In genomic region chr12:4071671-4072070, GRCm38 (mm10) we compare ENCODE assay signal across 21 mouse cellular contexts. TPM values are rescaled to one million over a fixed set of nuclear protein-coding genes. Genes with fewer than 3 reads are reported as not detected.
DNase-seq lines count a peak whose midpoint lies in the region; ATAC-seq and TF ChIP-seq lines count a peak whose summit lies in the region.
"Had no signal": no experiment of that assay in that cellular context is flagged by ENCODE, and none has a peak within 500 bp of the region (broad histone marks: within the 10 kb centered on the region; RNA-seq: fewer than 3 reads in every experiment).

No protein-coding gene starts in this region.

- DNase-seq in cerebellum, adult 8-10 months, result no peak
- peak; percentile 55 to 61 for DNase-seq in cerebellum, postnatal 14 days
- DNase-seq in cerebellum, postnatal 4 days (ENCODE audit: low spot score in 2 of 2), result no peak
- DNase-seq in heart, adult 11 months, result peak; percentile 84
- no peak for DNase-seq in heart, adult 2 months
- DNase-seq in right cerebral cortex, postnatal 10 days (ENCODE audit: low spot score in 2 of 2), result no peak
- DNase-seq: adrenal gland, postnatal 36 days; forebrain, postnatal 0 days; gastrocnemius, postnatal 10 days; heart, adult 18-20 months; heart, postnatal 14 days; kidney, adult 11 months; kidney, adult 9 months had no signal

- H3K79me2 ChIP-seq in heart, adult 2 months (replicated peaks; ENCODE audit: control insufficient read depth, insufficient read depth, low read length), result no peaks in the 10 kb centered on the region

- 79% methylated on average over 9 of the region's 9 CpGs for WGBS in heart, adult 2 months

- TF ChIP-seq CTCF in heart, adult 2 months (IDR thresholded peaks at IDR 0.05), result no peak

- H3K4me1 ChIP-seq in heart, adult 2 months (ENCODE audit: control insufficient read depth, insufficient read depth, low read length), result no peaks in the 10 kb centered on the region
- H3K4me1 ChIP-seq: forebrain, embryonic 13.5 days; hindbrain, embryonic 13.5 days had no signal

- no peak for TF ChIP-seq POLR2A in heart, adult 2 months (IDR thresholded peaks at IDR 0.05; ENCODE audit: insufficient read depth, low read depth, low read length)

- ATAC-seq in cerebellum, adult (ENCODE audit: insufficient number of reproducible peaks, low FRiP score, low TSS enrichment), result peak; percentile 15; the same call in 1 of the 2 replicates
- ATAC-seq: activated CD4-positive, CD25-positive, alpha-beta regulatory T cell, adult 4 months; forebrain, embryonic 13.5 days; forebrain, postnatal 0 days; hindbrain, postnatal 0 days; Patski had no signal

- no peaks in the 10 kb centered on the region for H3K36me3 ChIP-seq in heart, adult 2 months (ENCODE audit: control insufficient read depth, insufficient read depth, low read length)
- H3K36me3 ChIP-seq: embryonic facial prominence, embryonic 10.5 days; heart, embryonic 15.5 days; hindbrain, embryonic 13.5 days had no signal

- H3K27ac ChIP-seq in heart, adult 2 months, result no peak overlapping the region
- H3K27ac ChIP-seq: embryonic facial prominence, embryonic 10.5 days; forebrain, embryonic 13.5 days; heart, embryonic 15.5 days; hindbrain, embryonic 13.5 days; hindbrain, postnatal 0 days had no signal

- peaks cover 2% of the 10 kb centered on the region; the same call in 1 of the 2 replicates for H3K27me3 ChIP-seq in heart, adult 2 months (ENCODE audit: control insufficient read depth, insufficient read depth, low read length)
- H3K27me3 ChIP-seq: forebrain, embryonic 13.5 days; hindbrain, embryonic 13.5 days had no signal

- TF ChIP-seq EP300 in heart, adult 2 months (IDR thresholded peaks at IDR 0.05; ENCODE audit: insufficient read depth, low read depth, low read length), result no peak

- intact Hi-C loops in heart, adult 2 months (cut with DNase I), result no loop called here

- H3K9ac ChIP-seq in heart, adult 2 months (ENCODE audit: low read depth, low read length), result no peak overlapping the region
- H3K9ac ChIP-seq: forebrain, embryonic 13.5 days; forebrain, postnatal 0 days; heart, embryonic 15.5 days; hindbrain, embryonic 13.5 days had no signal

- H3K4me3 ChIP-seq in heart, adult 2 months, result no peak overlapping the region
- H3K4me3 ChIP-seq: embryonic facial prominence, embryonic 10.5 days; forebrain, embryonic 13.5 days; heart, embryonic 15.5 days; hindbrain, embryonic 13.5 days had no signal

RNA-seq across cellular contexts. Expression of gene Dnajc27, which starts 10.7 kb away (rescaled TPM):
- total RNA-seq in heart, adult 2 months (2021), result 1 to 10 TPM; 8.3 to 9.7 TPM
- polyA plus RNA-seq in heart, adult 2 months (2012; rRNA removed), result 7.0 and 14.0 TPM in 2 replicates

RNA-seq across cellular contexts. Expression of gene Efr3b, which starts 33.0 kb away (rescaled TPM):
- 1 to 10 TPM; 5.3 to 6.4 TPM for total RNA-seq in heart, adult 2 months (2021)
- 9.9 and 11.1 TPM in 2 replicates for polyA plus RNA-seq in heart, adult 2 months (2012; rRNA removed)

Comparison
In these comparisons a context has a peak if more than half of its experiments do, and no peak if none do; other contexts are left out.
1. DNase-seq: peak in cerebellum, postnatal 14 days (2 of 2) and heart, adult 11 months (single experiment); none in cerebellum, adult 8-10 months (single experiment), cerebellum, postnatal 4 days (0 of 2), heart, adult 2 months (0 of 2) and right cerebral cortex, postnatal 10 days (0 of 2).